Mouse (Mus musculus) gastrocnemius, postnatal 10 days (tissue): ENCODE measurements around the gene Gcfc2. TPM values are rescaled to one million over a fixed set of nuclear protein-coding genes. Genes with fewer than 3 reads are reported as not detected.

Source experiments
- DNase-seq: peaks from one replicate; pipeline ENCODE4 v3.0.0; 2021; ENCODE audit warnings: mixed read lengths
- long read RNA-seq, 2 experiments: library from polyadenylated mRNA; stranded (forward); transcript quantifications; one replicate each; pipeline ENCODE4 v2.0.0; 2021
- total RNA-seq, 2 experiments: library from RNA; stranded (reverse); gene quantifications; 2 replicates each; pipeline ENCODE4 v1.2.3; 2021

Gene Gcfc2
- total RNA-seq, result 1 to 10 TPM; 3.3 to 5.7 TPM
- long read RNA-seq, experiment 1, full-length matches to known transcripts, result 1 of 4 reads
- long read RNA-seq, experiment 1, partial matches to known transcripts, result 0 of 4 reads
- long read RNA-seq, experiment 1, other reads (novel, unspliced or antisense), result 3 of 4 reads
- long read RNA-seq, experiment 2, full-length matches to known transcripts, result 1 of 2 reads
- long read RNA-seq, experiment 2, partial matches to known transcripts, result 1 of 2 reads
- long read RNA-seq, experiment 2, other reads (novel, unspliced or antisense), result 0 of 2 reads

DNA sequence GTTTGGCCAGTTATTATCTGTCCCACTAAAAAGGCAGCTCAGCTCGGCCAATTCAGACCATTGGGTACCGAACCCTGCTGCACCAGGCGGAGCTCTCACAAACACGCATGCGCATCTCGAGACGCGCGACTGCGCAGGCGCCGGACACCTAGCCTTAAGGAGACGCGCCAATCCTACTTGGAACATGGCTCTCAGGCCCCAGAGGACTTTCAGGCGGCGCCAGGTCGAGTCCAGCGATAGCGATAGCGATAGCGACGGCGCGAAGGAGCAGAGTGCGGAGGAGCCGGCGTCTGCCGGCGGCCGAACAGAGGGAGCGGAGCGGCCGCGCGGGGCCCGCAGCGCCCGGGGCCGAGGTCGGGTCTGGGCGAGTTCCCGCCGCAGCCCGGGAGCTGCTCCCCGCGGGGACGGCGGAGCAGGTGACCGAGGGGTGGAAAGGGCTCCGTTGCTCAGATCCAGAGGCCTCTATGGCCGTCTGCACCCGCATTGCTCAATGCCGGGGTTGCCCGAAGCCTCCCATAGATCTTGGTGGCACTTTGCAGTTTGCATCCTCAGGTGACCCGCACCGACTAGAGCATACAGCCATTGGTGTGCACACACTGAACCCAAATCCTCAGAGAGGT lies at the start of gene Gcfc2:
TSS of gene Gcfc2 (plus strand) at position 147 of the 620 bp plus-strand sequence.
- peak; percentile 96 for DNase-seq

DNA sequence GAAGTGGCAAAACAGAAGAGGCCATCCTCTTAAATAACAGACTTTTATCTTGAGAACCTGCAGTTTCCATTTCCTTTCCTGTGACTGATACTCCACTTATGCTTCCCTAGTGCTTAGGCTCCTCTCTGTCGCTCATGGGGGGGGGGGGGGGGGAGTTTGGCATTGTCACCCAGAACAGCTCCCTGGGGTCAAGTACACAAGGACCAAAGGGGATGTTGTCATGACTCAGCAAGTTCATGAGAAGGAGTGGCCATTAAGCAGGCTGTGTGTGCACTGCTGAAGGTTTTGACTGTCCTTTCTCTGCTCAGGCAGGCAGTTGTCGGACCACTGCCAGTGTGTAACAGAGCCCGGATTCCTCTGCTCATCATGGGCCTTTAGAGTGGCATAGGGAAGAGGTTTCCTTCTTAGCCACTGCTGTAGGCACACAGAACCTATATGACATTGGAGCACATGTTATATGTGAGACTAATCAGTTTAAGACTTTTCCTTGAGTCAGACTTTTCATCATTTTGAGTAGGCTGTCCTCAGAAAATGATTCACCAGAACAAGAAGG lies 27.7 kb upstream of the Gcfc2 start:
- no peak for DNase-seq

GRCm38 (mm10) chr6:81910302-81910855 lies 13.1 kb upstream of the Gcfc2 start:
- DNase-seq, result no peak

GRCm38 (mm10) chr6:81911244-81911643 lies 12.2 kb upstream of the Gcfc2 start:
- DNase-seq, result no peak

- no peak for DNase-seq
These were observed 11.8 kb upstream of the Gcfc2 start for GRCm38 (mm10) chr6:81911713-81912112.

DNA sequence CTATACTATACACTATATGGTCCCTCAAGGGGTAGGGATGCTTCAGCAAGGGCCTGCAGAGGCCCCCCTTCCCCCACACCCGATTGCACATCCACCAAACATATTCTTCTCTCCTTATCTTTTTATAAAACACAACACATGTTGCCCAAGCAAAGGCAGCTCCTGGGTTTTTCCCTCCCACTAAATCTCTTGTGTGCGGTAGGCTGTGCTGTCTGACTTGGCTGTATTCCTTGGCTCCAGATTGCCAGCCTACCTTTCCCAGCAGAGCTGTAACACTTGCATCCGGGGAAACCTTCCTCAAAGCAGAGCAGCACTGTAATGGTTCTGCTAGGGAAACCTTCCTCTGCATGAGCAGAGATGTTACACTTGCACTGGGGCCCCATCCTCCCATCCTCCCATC lies 11.3 kb upstream of the Gcfc2 start:
- DNase-seq, result no peak

- DNase-seq, result no peak
These were observed 835 bp downstream of the Gcfc2 start for GRCm38 (mm10) chr6:81924304-81924703.

- DNase-seq, result no peak
These were observed 5.9 kb downstream of the Gcfc2 start for GRCm38 (mm10) chr6:81929402-81929801.

DNA sequence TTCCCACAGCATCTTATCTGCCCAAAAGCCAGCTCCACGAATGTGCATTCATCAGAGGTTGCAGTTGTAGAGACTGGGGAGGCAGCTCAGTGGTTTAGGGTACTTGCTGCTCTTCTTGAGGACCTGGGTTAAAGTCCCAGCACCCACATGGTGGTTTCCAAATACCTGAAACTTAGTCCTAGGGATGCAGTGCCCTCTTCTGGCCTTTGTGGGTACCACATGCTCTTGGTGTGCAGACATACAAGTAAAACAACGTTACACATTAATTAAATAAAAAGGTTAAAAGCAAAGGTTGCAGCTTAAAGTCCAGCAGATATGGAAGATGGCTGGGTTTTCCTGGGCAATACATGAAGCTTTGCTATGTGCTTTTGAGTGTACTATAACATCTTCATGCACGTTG lies 9.8 kb downstream of the Gcfc2 start:
- no peak for DNase-seq

DNA sequence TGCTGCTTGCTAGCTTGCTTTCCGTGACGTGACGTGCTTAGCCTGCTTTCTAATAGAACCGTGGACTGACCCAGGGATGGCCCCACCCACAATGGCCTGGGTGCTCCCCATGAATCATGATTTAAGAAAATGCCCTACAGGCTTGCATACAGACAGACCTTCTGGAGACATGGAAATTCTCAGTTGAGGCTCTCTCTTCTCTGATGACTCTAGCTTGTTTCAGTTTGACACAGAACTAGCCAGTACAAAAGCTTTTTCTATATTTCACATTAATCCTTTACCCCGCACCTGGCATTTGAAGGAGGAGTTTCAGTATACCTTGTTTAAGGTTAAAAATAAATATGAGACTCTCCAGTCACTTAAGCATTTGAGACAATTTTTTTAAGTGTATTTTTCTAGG lies 18.2 kb downstream of the Gcfc2 start:
- no peak for DNase-seq

- DNase-seq, result no peak
These were observed 19.8 kb downstream of the Gcfc2 start for GRCm38 (mm10) chr6:81943281-81943680.

DNA sequence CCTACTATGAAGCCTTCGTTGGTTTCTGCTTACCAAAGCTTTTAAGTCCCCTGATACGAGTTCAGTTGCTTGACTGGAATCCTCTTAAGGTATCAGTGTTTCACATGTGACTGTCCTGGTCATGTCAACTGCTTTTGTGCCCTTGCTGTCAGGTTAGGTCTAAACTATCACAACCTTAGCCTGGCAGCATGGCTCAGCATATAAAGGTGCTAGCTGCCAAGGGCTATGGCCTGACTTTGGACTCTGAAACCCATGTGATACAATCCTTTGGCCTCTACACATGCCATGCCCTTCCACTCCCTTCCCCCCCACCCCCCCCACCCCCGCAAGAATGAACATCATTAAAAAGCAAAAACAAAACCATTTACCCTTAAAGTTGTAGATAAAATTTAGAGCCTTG lies 21.0 kb downstream of the Gcfc2 start:
- DNase-seq, result no peak

- DNase-seq, result no peak
These were observed 23.4 kb downstream of the Gcfc2 start for GRCm38 (mm10) chr6:81946906-81947305.

DNA sequence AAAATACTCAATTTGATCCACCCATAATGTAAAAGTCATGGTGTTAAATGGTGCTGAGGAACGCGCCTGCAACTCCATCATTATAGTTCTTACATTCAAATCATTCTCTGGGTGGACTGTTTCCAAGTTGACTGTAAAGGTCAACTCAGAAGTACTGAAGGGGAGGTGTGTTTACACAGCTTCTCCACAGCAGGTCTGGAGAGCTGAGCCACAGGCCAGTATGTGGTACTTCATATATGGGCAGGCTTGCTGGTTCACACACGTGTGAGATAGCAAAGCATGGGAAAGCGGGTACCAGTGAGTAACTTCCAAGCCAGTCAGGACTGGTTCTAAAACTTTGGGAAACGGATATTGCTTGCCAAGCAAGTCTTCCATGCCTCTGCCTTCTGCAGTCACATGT lies 31.7 kb downstream of the Gcfc2 start:
- no peak for DNase-seq

GRCm38 (mm10) chr6:81956399-81956798 lies 32.9 kb downstream of the Gcfc2 start:
- DNase-seq, result no peak

- no peak for DNase-seq
These were observed 34.5 kb downstream of the Gcfc2 start for GRCm38 (mm10) chr6:81957992-81958391.

DNA sequence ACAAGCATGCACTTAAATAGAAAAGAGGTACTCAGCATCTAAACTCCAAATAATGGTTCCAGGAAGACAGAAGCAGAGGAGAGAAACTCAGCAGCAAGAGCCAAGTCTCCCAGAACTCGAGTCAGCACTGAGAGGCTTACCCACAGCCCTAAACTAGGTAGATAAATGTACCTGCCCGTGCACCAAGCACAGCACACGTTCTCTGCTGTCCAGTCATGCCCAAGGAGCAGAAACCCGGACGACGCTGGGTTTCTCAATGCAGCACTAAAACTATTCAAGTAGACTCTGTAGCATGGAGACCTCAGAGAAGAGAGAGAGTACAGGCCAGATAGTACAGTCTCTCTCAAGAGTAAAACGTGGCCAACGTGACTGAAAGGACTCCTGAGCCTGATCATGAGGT lies 36.4 kb downstream of the Gcfc2 start:
- no peak for DNase-seq

DNA sequence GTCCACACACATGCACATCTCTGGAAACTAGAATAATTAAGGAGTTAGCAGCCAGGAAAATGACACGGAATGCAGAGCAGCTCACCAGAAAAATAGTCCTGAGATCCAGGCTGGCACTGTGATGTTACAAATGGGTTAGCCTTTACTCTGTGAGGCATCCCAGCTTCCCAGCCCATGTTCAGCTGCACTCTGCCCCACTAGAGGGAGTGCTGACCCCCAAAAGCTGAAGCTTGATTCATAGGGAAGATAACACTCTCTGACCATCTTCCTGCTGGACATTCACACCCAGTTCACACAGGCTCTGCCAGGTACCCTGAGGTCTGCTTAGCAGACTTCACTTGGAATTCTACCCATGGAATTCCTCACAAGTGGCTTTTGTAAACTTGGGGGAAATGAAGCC lies 36.8 kb downstream of the Gcfc2 start:
- DNase-seq, result no peak

- DNase-seq, result peak; percentile 83
These were observed 42.0 kb downstream of the Gcfc2 start, which contains the start of gene Mrpl19 for GRCm38 (mm10) chr6:81965296-81966067. TSS of gene Mrpl19 (minus strand) at chr6:81965958.

DNA sequence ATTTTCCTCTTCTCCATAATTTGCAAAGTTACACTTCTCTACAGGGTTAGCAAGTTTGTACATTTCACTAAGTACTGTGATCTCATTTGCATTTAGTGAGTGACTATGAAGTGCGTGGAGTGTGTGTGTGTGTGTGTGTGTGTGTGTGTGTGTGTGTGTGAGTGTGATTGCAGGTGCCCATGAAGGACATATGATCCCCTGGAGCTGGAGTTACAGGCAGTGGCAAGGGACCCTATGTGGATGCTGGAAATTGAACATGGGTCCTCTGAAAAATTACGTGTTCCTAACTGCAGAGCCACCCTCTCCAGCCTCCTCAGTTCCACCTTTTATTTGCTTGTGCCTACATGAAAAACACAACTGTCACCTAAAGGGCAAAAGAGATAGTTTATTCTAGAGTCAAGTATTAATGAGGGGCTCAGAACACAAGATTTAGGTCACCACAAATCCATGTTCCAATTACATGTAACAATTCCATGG lies 42.6 kb downstream of the Gcfc2 start:
- DNase-seq, result no peak

GRCm38 (mm10) chr6:81971196-81971595 lies 47.7 kb downstream of the Gcfc2 start:
- DNase-seq, result no peak

GRCm38 (mm10) chr6:81972595-81972994 lies 49.1 kb downstream of the Gcfc2 start:
- DNase-seq, result no peak
